Mouse (Mus musculus) MEL-GATA-1-ER (cell line): Measurements from ENCODE around the gene Ndrg2.
"Not testable (repeated sequence)": the region's sequence is repeated elsewhere in the genome, so short reads cannot be mapped to it uniquely, and the experiment has no call there.

ENCODE experiments used
- DNase-seq: peaks from one replicate; pipeline ENCODE4 v3.0.0-alpha.2; 2012; ENCODE audit warnings: low read depth; ENCODE audit errors: extremely low read depth

Gene Ndrg2

GRCm38 (mm10) chr14:51877517-51877916, 36.4 kb downstream of the Ndrg2 start:
- DNase-seq, result no peak

- no peak for DNase-seq
Observed at GRCm38 (mm10) chr14:51871741-51872140, 42.2 kb downstream of the Ndrg2 start.

DNA sequence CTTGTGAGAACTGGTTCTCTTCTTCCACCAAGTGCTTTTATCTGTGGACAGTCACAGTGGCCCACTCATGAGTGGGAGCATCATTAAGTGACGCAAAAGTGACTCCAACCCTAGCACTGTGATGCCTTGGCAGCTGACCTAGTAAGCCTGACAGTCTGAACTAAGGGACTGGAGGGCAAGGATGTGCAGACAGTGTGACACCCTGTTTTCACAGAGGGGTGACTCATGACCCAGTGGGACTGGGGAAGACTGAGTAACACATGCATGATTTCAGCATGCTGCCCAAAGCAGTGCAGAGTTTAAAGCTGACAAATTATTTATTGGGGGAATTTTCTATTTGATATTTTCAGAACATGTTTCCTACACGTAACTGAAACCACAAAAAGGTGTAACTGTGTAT, 43.2 kb downstream of the Ndrg2 start:
- DNase-seq, result no peak

DNA sequence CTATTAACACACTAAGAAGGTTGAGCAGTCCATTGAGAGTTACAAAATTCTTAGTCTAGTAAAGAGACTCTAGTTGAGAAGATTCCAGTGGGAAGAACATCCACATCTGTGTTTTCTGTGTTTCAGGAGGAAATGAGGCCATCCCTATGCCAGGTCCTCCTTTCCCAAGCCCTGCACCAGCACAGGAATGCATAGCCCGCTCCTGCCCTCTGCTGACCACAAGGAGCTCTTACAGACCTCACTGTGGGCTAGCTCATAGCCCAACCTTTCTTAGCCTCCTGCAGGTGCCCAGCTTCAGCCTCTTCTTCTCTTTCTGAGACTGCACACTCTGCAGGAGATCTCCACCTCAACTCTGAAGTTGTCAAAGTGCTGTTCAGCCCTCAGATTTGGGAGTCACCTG, 50.4 kb downstream of the Ndrg2 start:
- not testable (repeated sequence) for DNase-seq

GRCm38 (mm10) chr14:51855280-51855679, 58.7 kb downstream of the Ndrg2 start:
- not testable (repeated sequence) for DNase-seq
